Mouse (Mus musculus): ENCODE results near the gene Crtac1. TPM values are rescaled to one million over a fixed set of nuclear protein-coding genes. Genes with fewer than 3 reads are reported as not detected.

Crtac1 gene
- total RNA-seq, 2 experiments from 2014 or later = not detected

DNA sequence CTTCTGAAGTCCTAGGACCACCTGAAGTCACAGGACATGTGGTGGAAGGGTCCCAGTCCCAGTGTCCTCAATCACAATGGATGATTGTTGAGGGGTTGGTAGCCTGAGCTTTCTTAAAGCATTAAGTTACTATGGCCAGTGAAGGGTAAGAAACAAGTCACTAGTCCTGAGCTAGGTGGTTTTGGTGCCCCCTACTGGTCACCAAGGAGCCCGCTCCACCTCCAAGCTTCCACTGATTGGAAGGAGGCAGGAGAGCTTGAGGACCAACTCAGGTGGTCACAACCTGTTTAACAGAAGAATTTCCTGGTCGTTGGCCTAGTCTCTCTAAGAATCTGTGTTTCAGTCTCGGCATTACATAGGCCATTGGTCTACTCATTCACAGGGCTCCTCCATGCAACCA lies 2.2 kb downstream of the Crtac1 start:
- peak; percentile 58 for ATAC-seq (replicated peaks; ENCODE audit: poor library complexity)

- no peak for ATAC-seq (replicated peaks; ENCODE audit: poor library complexity)
These were observed 6.4 kb downstream of the Crtac1 start for GRCm38 (mm10) chr19:42425208-42425607.

DNA sequence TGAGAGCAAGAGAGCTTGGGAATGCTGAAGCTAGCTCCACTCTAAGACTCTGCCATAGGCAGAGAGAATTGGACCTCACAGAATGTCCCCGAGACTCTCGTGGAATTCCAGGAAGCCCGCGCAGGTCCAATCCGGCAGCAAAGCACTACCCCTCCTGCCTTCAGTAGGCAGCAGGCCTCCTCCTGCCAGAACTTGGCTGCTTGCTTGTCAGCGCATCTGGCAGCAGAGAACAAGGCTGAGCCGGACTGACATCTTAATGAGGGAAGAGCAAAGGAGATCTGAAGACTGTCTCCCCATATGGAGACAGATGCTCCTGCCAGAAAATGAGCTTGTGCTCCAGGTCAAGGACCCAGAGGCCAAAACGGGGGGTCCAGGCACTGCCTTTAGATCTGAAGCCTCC lies 16.5 kb downstream of the Crtac1 start:
- ATAC-seq (replicated peaks; ENCODE audit: poor library complexity) = no peak

- ATAC-seq (replicated peaks; ENCODE audit: poor library complexity) = no peak
These were observed 21.7 kb downstream of the Crtac1 start for GRCm38 (mm10) chr19:42409856-42410255.

DNA sequence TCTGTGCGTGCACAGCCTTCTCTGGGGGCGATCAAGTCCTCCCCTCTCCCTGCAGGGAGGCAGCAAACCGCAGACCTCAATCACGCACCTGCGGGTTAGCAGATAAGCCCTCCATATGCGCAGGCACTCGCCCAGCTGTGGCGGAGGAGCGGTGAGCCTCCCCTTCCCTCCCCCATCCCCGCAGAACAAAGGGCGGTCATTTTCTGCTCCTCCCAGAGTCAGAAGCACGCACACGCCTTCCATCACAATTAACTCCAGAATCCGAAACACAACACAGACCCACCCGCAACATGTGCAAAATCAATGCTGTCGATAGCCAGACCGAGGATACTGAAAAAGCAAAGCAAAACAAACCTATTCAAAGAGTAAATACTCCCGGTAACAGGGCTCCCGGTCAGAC lies 22.4 kb downstream of the Crtac1 start:
- no peak for ATAC-seq (replicated peaks; ENCODE audit: poor library complexity)

GRCm38 (mm10) chr19:42404364-42404763 lies 27.2 kb downstream of the Crtac1 start:
- ATAC-seq (replicated peaks; ENCODE audit: poor library complexity) = no peak

DNA sequence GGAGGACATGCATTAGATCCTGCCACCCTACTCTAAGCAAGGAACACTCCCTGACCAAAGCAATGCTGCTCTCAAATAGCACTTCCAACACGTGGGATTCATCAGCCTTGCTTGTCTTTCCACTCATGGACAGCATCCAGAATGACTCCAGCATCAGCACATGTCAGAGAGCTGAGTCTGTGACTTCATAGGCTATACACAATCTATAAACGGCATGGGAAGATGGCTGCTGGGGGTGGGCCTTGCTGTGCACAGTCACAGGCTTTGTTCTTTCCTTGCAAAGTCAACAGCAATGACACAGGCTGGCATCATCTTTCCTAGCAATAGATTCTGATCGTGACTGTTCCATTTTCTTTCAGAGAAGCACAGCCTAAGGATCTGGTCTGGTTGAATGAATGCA lies 31.6 kb downstream of the Crtac1 start:
- no peak for ATAC-seq (replicated peaks; ENCODE audit: poor library complexity)

DNA sequence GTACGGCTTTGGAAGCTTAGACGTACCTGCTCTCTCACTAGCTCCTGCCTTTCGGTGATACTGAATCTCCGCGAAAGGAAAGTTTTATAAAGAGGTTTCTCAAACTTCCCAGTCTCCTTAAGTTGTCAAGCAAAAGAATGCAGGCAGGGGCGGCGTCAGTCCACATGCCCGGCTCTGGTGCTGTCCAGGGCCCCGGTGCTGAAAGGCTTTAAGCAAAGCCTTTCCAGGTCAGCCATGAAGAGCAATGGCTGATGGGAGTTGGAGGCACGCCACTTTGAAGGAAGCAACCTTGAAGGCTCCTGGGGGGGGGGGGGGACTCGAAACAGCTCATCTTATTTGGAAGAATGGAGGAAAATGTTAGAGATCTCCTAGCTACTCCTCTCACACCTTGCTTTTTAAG lies 34.3 kb downstream of the Crtac1 start:
- ATAC-seq (replicated peaks; ENCODE audit: poor library complexity) = no peak

GRCm38 (mm10) chr19:42394848-42395534 lies 36.6 kb downstream of the Crtac1 start:
- no peak for ATAC-seq (replicated peaks; ENCODE audit: poor library complexity)

DNA sequence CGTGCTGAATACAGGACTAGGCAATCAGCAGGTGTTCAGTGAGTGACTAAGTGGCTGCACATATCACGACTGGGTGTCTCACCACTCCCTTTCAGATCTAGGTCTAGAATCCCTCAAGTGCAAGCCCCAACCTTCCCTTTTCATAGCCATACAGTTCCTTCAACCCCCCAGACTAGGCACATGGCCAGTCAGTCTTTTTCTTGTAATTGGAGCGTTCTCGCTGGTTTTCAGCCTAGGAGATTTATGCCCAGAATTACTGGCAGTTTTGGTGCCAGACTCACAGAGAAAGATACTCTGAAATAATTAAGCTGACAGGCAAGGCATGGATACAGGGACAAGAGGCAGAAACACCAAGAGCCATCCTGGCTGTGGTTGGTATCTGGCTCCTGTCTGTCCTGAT lies 37.7 kb downstream of the Crtac1 start:
- no peak for ATAC-seq (replicated peaks; ENCODE audit: poor library complexity)

DNA sequence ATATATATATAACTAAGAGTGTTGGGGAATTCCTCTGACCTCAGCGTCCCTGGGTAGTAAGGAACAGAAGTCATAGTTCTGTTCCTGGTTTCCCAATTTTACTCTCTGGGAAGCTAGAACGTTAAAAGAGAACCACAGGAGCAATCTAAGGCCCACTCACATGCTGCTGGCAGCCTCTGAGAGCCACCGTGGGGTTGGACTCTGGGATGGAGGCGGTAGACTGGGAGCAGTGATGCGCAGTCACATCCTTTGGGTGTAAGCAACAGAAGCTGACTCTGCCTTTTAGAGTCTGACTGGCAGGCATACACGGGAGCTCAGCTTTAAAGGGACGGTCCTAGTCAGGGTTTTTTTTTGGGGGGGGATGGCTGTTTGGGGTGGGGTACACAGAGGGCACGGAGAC lies 39.5 kb downstream of the Crtac1 start:
- no peak for ATAC-seq (replicated peaks; ENCODE audit: poor library complexity)

DNA sequence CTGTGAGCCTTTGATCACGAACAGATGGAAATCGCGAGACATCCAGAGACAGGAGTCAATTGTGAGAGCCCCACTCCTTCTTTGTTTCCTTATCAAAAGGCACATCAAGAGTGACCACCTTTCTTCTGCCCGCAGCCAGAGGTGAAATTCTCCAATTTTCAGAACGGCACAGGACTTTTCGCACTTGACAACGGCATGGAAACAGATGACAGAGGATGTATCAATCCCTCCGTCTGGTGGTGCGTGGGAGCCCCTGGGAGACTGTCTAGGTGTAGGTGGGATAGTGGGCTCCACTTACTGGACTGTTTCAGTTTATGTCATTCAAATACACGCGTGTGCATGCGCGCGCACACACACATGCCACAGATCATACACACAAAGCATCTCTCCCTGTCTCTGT lies 42.0 kb downstream of the Crtac1 start:
- no peak for ATAC-seq (replicated peaks; ENCODE audit: poor library complexity)

GRCm38 (mm10) chr19:42384981-42385598 lies 46.5 kb downstream of the Crtac1 start:
- no peak for ATAC-seq (replicated peaks; ENCODE audit: poor library complexity)

- ATAC-seq (replicated peaks; ENCODE audit: poor library complexity) = no peak
These were observed 50.6 kb downstream of the Crtac1 start for GRCm38 (mm10) chr19:42380981-42381373.

GRCm38 (mm10) chr19:42380321-42380980 lies 51.1 kb downstream of the Crtac1 start:
- no peak for ATAC-seq (replicated peaks; ENCODE audit: poor library complexity)

DNA sequence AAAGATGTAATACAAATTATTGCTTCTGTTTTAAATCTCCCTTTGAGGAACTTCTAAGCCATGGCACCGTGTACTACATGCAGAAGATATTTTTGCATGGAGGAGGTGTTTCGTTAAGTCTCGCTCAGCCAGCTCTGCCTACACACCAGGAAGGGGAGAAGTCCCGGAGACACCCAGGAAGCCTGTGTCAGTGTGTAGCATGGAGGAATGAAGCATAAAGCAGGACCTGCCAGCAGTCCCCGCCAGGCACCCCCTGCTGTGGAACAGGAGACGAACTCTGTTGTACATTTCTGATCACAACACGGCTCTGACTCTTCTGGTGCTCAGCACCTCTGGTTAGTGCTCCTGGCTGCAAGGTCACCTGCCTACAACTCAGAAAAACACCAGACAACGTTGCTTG lies 51.8 kb downstream of the Crtac1 start:
- ATAC-seq (replicated peaks; ENCODE audit: poor library complexity) = no peak

- no peak for ATAC-seq (replicated peaks; ENCODE audit: poor library complexity)
These were observed 54.4 kb downstream of the Crtac1 start for GRCm38 (mm10) chr19:42377206-42377605.

DNA sequence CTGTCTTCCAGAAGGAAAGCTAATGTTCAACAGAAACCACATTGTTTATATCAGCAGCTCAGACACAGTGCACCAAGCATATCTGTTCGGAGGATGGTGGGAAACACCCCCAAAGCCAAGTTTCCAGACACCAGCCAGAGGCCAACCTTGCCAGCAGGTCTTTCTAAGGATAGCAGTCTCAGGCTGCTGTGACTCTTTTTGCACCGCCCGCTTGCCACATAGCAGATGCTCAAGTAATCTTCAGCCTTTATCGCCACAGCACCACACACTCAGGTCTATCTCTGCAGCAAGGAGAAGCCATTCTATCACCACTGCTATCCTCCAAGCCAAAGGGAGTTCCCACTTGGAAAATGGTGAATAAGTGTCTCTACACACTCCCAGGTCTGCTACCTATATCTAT lies 68.0 kb downstream of the Crtac1 start:
- no peak for ATAC-seq (replicated peaks; ENCODE audit: poor library complexity)

- ATAC-seq (replicated peaks; ENCODE audit: poor library complexity) = no peak
These were observed 73.2 kb downstream of the Crtac1 start for GRCm38 (mm10) chr19:42358406-42358805.

DNA sequence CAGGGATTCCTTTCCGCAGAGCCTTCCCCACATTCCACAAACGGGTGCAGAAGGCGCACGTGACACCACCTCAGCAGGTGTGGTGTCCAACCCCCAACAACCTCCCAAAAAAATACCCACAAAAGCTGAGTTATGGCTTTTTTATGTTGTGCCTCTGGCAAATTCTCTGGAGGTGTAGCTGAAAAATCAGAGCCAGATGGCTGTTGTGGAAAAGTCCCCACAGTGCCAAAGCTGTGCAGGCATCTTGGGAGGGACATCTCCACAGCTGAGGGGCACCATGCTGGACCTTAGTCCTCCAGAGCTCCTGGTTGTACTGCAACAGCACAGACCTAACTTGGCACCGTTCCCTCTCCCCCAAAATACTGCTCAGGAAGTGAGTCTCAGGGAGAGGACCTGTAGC lies 74.7 kb downstream of the Crtac1 start:
- ATAC-seq (replicated peaks; ENCODE audit: poor library complexity) = no peak

DNA sequence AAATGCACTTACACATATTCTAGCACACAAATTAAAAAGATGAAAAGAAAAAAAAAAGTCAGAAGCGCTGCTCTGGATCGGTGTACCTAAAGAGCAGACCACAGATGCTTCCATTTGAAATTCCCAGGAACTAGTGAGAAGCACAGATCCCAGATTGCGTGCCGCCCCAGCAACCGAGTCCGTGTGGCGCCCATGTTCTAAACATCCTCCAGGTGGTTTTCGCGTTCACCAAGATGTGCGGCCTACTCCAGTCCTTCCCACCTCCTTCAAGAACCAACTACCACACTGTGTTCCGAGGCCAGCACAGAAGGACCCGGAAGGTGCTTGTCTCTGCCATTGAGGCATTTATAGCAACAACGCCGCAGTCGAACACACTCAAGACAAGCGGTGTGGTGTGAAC lies 76.1 kb downstream of the Crtac1 start:
- no peak for ATAC-seq (replicated peaks; ENCODE audit: poor library complexity)

DNA sequence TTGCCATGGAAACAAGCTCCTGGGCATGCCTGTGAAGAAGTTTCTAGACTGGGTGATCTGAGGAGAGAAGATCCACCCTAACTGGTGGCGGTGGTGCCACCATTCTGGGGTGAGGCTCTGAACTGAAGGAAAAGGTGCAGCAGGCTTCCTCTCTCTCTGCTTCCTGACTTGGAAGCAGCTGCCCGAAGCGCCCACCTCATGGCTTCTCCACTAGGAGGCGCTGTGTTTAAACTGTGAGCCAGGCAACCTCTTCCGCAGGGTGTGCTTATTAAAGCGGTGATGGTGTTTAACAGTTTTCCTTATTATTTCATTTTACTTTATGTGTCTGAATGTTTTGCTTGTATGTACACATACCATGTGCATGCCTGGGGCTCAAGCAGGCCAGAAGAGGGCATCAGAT lies 90.4 kb downstream of the Crtac1 start:
- ATAC-seq (replicated peaks; ENCODE audit: poor library complexity) = no peak

All from megakaryocyte progenitor cell, adult 5-6 weeks (primary cell).